Mouse (Mus musculus): ENCODE measurements around the gene Alms1.

DNA sequence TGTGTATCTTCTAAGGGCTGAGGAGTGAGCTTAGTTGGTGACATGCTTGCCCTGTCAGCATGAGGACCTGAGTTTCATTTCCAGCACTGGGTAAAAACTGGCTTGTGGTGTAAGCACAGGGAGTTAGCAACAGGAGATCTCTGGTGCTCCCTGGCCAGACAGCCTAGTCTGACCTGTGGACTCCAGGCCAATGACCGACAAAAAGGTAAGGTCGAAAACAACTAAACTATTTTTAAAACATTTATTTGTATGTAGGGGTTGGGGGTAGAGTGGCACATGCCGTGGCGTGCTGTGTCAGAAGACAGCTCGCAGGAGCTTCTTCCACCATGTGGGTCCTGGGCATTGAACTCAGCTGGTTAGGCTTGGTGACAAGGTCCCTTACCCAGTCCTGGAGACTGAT, 14.5 kb upstream of the Alms1 start:
- TF ChIP-seq E2F4 (IDR thresholded peaks at IDR 0.05; ENCODE audit: insufficient replicate concordance, low read depth, low read length) (no peak), CHD1 (IDR thresholded peaks at IDR 0.05; ENCODE audit: low read depth, low read length) (no peak), CTCF (conservative IDR thresholded peaks at IDR 0.05 in 1 of 2, IDR thresholded peaks at IDR 0.05 in 1 of 2; ENCODE audit: low read depth in 2 of 2, low read length in 2 of 2) (no peak), CHD2 (IDR thresholded peaks at IDR 0.05; ENCODE audit: low read length) (no peak), POLR2A (IDR thresholded peaks at IDR 0.05; ENCODE audit: low read depth, low read length) (no peak), SIN3A (IDR thresholded peaks at IDR 0.05; ENCODE audit: low read length) (no peak), SMC3 (IDR thresholded peaks at IDR 0.05; ENCODE audit: low read depth, low read length) (no peak), TBP (conservative IDR thresholded peaks at IDR 0.05; ENCODE audit: low read depth, low read length) (no peak), ETS1 (conservative IDR thresholded peaks at IDR 0.05; ENCODE audit: low read depth, low read length) (no peak), NELFE (IDR thresholded peaks at IDR 0.05; ENCODE audit: low read depth, low read length) (no peak), MAX (IDR thresholded peaks at IDR 0.05; ENCODE audit: low read length) (no peak)

Measured in CH12.LX (cell line).